Mouse (Mus musculus) layer of hippocampus, postnatal 14 days (tissue): ENCODE measurements around the gene Scarf1. TPM values are rescaled to one million over a fixed set of nuclear protein-coding genes. Genes with fewer than 3 reads are reported as not detected.

Source experiments
- microRNA-seq, 2 experiments: library from miRNA; unstranded; fragments of <30 nt; microRNA quantifications; one replicate each; pipeline ENCODE4 v1.2.0; 2021
- total RNA-seq, 2 experiments: library from RNA; stranded (reverse); gene quantifications; 2 replicates each; pipeline ENCODE4 v1.2.3; 2021

Scarf1 gene
- total RNA-seq, 2 experiments from 2014 or later = 2.9 to 3.3 TPM

Small RNA genes within 50 kb of the gene (microRNA-seq; reads per million reads assigned to microRNA genes)
- gene Mir22 = 3,780 to 8,482 reads per million in 2 experiments
- gene Mir3971 = 0 reads per million in 2 experiments

Other genes with a start within 250 kb of the Scarf1 start
- gene Rpa1, start 165.2 kb upstream of the Scarf1 start, total RNA-seq = 10 to 100 TPM; 57.2 to 66.7 TPM
- 10 to 100 TPM; 10.6 to 12.3 TPM for gene Smyd4, start 165.1 kb upstream of the Scarf1 start, total RNA-seq
- 10 to 100 TPM; 20.3 to 36.0 TPM for gene Serpinf1, start 90.8 kb upstream of the Scarf1 start, total RNA-seq
- under 1 TPM; 0.62 to 0.71 TPM for gene Serpinf2, start 73.9 kb upstream of the Scarf1 start, total RNA-seq
- gene Wdr81, start 58.8 kb upstream of the Scarf1 start, total RNA-seq = 10 to 100 TPM; 22.5 TPM
- gene Tlcd2, start 51.8 kb upstream of the Scarf1 start, total RNA-seq = 1 to 10 TPM in 1 of 2 experiments, under 1 TPM in 1; 0.45 to 1.0 TPM
- 100 to 1,000 TPM; 111 to 113 TPM for gene Prpf8, start 26.7 kb upstream of the Scarf1 start, total RNA-seq
- 1 to 10 TPM; 3.7 to 5.0 TPM for gene Rilp, start 3.4 kb upstream of the Scarf1 start, total RNA-seq
- gene Slc43a2, start 18.2 kb downstream of the Scarf1 start, total RNA-seq = 10 to 100 TPM; 40.5 to 44.7 TPM
- gene Pitpna, start 74.6 kb downstream of the Scarf1 start, total RNA-seq = 100 to 1,000 TPM; 312 to 321 TPM
- gene Inpp5k, start 117.4 kb downstream of the Scarf1 start, total RNA-seq = 10 to 100 TPM; 49.7 to 58.8 TPM
- gene Myo1c, start 137.0 kb downstream of the Scarf1 start, total RNA-seq = 10 to 100 TPM; 20.1 to 21.1 TPM
- gene Crk, start 165.7 kb downstream of the Scarf1 start, total RNA-seq = 100 to 1,000 TPM; 127 to 129 TPM
- gene Ywhae, start 219.3 kb downstream of the Scarf1 start, total RNA-seq = 1,000 to 10,000 TPM; 1,350 to 1,430 TPM